Mouse (Mus musculus) spleen, postnatal 36 days (tissue): ENCODE results near the gene Fat2.

Experiments used
- DNase-seq, 2 experiments: peaks; one replicate each; pipeline ENCODE4 v3.0.0; 2022; ENCODE audit warnings: low spot score in 2 of 2, mixed read lengths in 1 of 2

The Fat2 gene

GRCm38 (mm10) chr11:55329868-55330772 lies 6.2 kb downstream of the Fat2 start:
- DNase-seq: no peak

DNA sequence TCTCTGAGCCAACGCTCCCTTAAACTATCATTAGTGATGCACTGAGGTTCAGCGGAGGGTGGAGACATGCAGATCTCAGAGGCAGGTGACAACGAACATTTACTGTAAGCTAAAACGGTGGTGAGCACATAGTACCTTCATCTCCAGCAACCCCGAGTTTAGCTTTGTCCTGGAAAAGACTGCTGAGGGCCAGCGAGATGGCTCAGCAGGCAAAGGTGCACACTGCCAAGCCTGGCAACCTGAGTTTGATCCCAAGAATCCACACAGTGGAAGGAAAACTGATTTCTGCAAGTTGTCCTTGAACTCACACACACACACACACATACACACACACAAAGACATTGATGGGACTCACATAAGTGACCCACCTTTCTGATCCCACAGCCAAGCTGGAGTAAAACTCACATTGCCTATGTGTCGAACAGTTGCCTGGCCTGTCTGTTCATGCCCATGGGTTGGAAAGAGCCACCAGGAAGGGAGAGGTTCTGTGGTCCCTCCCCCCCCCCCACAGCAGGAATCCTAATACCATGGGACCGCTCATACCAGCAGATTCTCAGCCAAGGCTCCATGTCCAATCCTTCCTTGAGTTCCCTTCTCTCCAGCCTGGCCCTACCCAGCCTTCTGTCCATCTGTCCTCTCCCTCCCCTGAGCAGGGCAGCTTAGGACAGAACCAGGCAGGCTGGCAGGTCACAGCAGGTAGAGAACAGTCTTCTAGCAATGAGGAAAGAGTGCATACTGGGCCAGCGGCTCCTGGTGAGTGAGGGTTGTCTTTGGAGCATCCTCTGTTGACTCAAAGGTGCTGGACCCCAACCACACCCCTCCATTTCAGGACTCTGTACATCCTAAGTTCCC lies 8.6 kb downstream of the Fat2 start:
- DNase-seq: no peak

- DNase-seq: no peak
Measured at GRCm38 (mm10) chr11:55327111-55327510, 9.3 kb downstream of the Fat2 start.

DNA sequence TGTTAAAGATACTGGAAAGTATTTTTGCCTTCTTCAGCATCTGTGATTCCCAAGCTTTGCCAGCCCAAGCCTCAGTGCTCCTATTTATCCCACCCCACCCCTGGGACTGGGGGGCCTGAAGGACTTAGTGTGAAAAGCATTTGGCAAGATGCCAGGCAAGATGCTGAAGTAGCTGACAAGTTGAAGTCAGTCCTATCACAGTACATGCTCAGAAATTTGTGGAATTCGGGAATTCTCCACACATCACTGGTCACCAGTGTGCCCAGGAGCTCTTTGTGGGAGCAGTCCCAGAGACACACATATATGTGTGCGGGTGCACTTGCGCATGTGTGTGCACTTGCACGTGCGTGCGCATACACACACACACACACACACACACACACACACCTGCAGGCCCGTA lies 10.2 kb downstream of the Fat2 start:
- no peak for DNase-seq

DNA sequence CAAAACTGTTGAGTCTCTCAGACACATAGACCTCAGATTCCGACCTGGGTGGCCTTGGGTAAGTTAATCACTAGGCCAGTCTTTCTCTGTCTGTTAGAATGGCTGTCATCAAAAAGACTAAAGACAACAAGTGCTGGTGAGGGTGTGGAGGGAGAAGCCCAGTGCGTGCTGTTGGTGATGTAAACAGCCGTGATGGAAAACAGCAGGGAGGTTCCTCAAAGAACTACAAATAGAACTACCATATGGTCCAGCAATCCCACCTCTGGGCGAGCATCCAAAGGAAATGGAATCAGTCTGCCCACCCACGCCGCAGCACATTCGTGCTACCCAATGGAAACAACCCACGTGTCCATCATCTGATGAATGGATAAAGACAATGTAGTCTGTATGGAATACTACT lies 12.5 kb downstream of the Fat2 start:
- no peak for DNase-seq

GRCm38 (mm10) chr11:55320990-55321389 lies 15.4 kb downstream of the Fat2 start:
- DNase-seq: no peak

DNA sequence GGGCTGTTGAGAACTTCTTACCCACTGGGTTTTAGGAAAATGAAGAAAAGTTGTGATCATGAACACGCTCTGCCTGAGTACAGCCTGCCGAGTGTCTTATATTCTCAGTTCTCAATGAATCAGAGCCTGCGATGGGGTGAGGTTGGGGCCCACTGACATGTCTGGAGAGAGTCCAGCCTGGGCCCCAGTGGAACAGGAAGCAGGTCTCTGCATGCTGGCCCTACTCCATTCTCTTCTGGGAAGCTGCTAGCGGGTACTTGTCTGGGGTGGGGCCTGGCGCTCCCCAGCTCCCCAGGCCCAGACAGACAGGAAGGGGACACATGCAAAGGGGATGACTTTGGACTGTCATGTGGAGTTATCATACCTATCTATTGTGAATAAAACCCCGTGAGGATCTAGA lies 20.4 kb downstream of the Fat2 start:
- no peak for DNase-seq

DNA sequence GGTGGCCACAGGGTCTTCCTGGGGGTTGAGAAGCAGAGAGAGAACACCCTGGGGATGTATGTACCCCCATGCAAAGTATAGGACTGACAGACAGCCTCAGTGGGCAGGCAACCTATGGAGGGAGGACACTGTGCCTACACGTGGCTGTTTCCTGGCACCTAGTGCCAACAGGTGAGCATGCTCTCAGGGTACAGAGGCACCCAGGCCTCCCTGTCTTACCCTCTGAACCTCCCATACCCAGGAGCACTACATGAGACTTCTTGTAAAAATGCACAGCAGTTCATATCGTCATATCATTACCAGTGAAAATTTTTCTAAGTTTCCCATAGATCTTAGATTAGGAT lies 21.7 kb downstream of the Fat2 start:
- DNase-seq: no peak

GRCm38 (mm10) chr11:55313768-55314703 lies 22.3 kb downstream of the Fat2 start:
- no peak for DNase-seq

DNA sequence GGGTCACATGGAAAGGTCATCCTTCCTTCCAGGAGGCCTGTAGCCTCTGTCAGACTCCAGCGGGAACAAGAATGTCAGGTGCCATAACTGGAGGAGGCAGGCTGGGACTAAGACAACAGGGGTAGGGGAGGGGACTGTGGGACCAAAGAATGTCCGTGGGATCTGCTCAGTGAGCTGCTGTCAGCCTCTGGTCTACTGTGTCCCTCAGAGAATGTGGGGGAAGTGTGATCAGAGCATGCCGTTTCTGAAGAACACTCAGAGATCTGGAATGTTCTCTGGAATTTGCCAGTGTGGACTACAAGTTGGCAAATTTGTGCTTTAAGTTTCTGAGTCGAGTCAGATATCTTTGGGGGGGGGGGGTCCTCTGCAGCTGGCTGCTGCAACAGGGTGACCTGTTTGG lies 34.0 kb downstream of the Fat2 start:
- no peak for DNase-seq

DNA sequence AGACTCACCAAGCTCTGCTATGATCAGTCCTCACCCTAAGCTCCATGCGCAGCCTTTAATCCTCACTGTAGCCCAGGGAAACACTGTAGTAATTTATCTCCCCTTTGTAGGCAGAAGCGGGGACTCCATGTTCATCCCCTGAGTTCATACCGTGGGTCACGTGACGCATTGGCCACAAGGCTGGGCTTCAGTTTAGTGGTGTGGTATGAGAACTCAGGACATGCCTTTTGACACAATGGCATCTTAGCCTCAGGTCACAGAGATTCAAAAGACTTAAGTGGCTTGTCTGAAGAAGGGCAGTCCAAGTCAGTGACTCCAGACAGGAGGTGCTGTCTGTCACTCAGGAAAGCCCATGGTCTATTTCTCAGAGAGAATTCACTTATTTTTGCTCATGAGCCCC lies 43.2 kb downstream of the Fat2 start:
- DNase-seq: no peak

GRCm38 (mm10) chr11:55291901-55292300 lies 44.5 kb downstream of the Fat2 start:
- no peak for DNase-seq

- DNase-seq: no peak
Measured at GRCm38 (mm10) chr11:55289851-55290391, 46.4 kb downstream of the Fat2 start.

GRCm38 (mm10) chr11:55274756-55275155 lies 61.6 kb downstream of the Fat2 start:
- DNase-seq: no peak

DNA sequence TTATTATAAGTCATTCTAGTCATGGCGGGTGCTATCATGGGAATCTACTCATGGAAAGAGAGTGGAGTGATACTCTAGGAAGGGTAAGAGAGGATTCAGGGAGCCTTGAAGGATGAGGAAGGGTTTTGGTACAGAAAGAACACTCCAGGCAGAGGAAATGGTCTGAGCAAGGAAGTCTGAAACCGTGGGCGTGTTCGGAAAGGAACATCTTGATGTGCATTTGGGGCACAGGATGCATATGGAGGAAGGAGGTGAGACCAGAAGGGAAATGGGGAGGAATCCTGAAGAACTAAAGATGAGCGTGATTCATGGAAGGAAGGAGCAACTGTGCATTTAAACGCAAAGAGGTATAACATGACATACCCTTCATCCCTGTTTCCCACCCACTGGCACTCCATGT lies 67.8 kb downstream of the Fat2 start:
- DNase-seq: no peak

GRCm38 (mm10) chr11:55265647-55266046 lies 70.7 kb downstream of the Fat2 start:
- DNase-seq: no peak

DNA sequence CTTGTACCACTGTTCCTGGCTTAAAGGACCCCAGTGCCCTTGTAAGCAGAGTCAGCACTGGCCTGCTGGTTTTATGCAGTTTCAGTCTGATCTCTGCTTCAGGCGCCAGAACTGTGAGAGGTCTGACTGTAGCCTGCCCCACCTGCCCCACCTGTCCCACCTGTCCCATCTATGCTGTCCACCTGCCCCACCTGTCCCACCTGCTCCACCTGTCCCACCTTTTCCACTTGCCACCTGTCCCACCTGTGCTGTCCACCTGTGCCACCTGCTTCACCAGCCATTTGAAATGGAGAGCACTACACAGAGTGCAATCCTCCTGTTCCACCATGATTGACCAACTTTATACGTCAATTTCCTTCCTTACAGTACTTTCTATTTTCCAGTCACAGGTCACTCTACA lies 72.0 kb downstream of the Fat2 start:
- DNase-seq: no peak

DNA sequence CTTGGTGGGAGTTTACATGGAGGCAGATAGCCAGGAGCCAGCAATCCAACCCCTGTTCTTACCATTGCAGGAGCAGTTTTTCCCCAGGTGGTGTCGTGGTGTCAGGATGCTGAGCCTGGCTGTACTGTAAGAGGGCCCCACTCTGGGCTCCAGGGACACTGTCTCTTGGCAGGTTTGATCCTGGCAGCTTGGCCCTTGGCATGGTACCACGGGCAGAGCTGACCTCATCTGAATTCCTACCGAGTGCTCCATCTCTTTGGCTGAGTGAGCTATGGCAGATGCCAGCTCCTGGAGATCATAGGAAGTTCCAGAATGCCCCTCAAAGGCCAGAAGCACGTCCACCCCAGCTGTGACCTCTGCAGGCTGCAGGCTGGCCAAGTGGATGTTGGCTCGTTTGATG lies 74.4 kb downstream of the Fat2 start:
- no peak for DNase-seq

DNA sequence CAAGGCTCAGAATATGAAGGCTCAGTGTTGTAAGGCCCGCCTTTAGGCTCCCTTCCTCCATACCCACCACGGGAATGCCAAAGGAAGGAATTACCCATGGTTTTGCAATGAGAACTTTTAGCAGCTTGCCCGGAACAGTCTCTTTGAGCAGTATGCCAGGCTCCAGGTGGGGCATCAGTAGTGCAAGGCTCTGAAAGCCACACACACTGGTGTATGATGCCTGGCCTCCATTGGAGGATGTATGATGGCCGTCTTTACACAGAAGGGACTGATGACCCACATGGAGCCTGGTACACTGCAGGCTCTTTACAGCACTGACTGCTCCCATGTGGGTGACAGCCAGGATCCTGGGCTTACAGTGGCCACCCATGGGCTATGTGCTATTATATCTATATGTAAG lies 75.3 kb downstream of the Fat2 start:
- no peak for DNase-seq

GRCm38 (mm10) chr11:55253391-55253790 lies 83.0 kb downstream of the Fat2 start:
- DNase-seq: no peak

DNA sequence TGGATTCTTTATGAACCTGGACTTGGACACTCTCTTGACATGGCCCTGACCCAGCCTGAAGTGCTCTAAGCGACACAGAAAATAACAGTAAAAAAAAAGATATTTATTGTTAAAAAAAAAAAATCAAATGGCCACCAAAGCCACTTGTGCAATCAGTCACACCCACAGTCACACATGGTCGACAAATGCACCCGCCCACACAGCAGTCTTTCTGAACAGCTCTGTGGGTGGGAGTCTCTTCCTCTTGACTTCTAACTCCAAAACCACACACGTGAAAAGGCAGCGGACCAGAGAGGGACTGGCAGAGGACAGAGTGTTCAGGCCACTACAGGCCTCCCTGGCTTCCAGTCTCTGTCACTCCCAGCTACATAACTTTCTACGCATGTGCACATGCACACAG lies 85.8 kb downstream of the Fat2 start:
- DNase-seq: peak; percentile 6 to 9

GRCm38 (mm10) chr11:55240556-55240955 lies 95.8 kb downstream of the Fat2 start:
- DNase-seq: peak; percentile 45 to 64
